Mouse (Mus musculus): ENCODE measurements around the gene Zdhhc6.

The Zdhhc6 gene

GRCm38 (mm10) chr19:55315452-55316108 is at the start of gene Zdhhc6:
Gene Zdhhc6, minus strand, starts transcription at chr19:55316032.
- DNase-seq (ENCODE audit: low spot score in 2 of 2), result peak; percentile 71 to 78

- no peak for DNase-seq (ENCODE audit: low spot score in 2 of 2)
These were observed 46.8 kb upstream of the Zdhhc6 start for GRCm38 (mm10) chr19:55362606-55363005.

GRCm38 (mm10) chr19:55350673-55351378 is 35.0 kb upstream of the Zdhhc6 start:
- no peak for DNase-seq (ENCODE audit: low spot score in 2 of 2)

- DNase-seq (ENCODE audit: low spot score in 2 of 2), result no peak
These were observed 32.4 kb upstream of the Zdhhc6 start for GRCm38 (mm10) chr19:55348187-55348586.

- DNase-seq (ENCODE audit: low spot score in 2 of 2), result no peak
These were observed 27.4 kb upstream of the Zdhhc6 start for GRCm38 (mm10) chr19:55343274-55343673.

GRCm38 (mm10) chr19:55342423-55342822 is 26.6 kb upstream of the Zdhhc6 start:
- DNase-seq (ENCODE audit: low spot score in 2 of 2), result no peak

GRCm38 (mm10) chr19:55341377-55341776 is 25.5 kb upstream of the Zdhhc6 start:
- DNase-seq (ENCODE audit: low spot score in 2 of 2), result no peak

GRCm38 (mm10) chr19:55340521-55340920 is 24.7 kb upstream of the Zdhhc6 start:
- no peak for DNase-seq (ENCODE audit: low spot score in 2 of 2)

GRCm38 (mm10) chr19:55337664-55338063 is 21.8 kb upstream of the Zdhhc6 start:
- DNase-seq (ENCODE audit: low spot score in 2 of 2), result no peak

GRCm38 (mm10) chr19:55337066-55337465 is 21.2 kb upstream of the Zdhhc6 start:
- no peak for DNase-seq (ENCODE audit: low spot score in 2 of 2)

GRCm38 (mm10) chr19:55336441-55336840 is 20.6 kb upstream of the Zdhhc6 start:
- DNase-seq (ENCODE audit: low spot score in 2 of 2), result no peak

GRCm38 (mm10) chr19:55335881-55336280 is 20.0 kb upstream of the Zdhhc6 start:
- DNase-seq (ENCODE audit: low spot score in 2 of 2), result no peak

- DNase-seq (ENCODE audit: low spot score in 2 of 2), result peak; percentile 45 to 53
These were observed 16.9 kb upstream of the Zdhhc6 start for GRCm38 (mm10) chr19:55332641-55333268.

- no peak for DNase-seq (ENCODE audit: low spot score in 2 of 2)
These were observed 15.9 kb upstream of the Zdhhc6 start for GRCm38 (mm10) chr19:55331776-55332175.

GRCm38 (mm10) chr19:55327510-55327909 is 11.7 kb upstream of the Zdhhc6 start:
- no peak for DNase-seq (ENCODE audit: low spot score in 2 of 2)

- no peak for DNase-seq (ENCODE audit: low spot score in 2 of 2)
These were observed 6.8 kb upstream of the Zdhhc6 start for GRCm38 (mm10) chr19:55322604-55323003.

- DNase-seq (ENCODE audit: low spot score in 2 of 2), result no peak
These were observed 3.7 kb upstream of the Zdhhc6 start for GRCm38 (mm10) chr19:55319521-55319920.

GRCm38 (mm10) chr19:55319036-55319435 is 3.2 kb upstream of the Zdhhc6 start:
- DNase-seq (ENCODE audit: low spot score in 2 of 2), result no peak

- DNase-seq (ENCODE audit: low spot score in 2 of 2), result no peak
These were observed 1.1 kb upstream of the Zdhhc6 start for GRCm38 (mm10) chr19:55316901-55317300.

- DNase-seq (ENCODE audit: low spot score in 2 of 2), result peak; percentile 77 to 82
These were observed 380 bp upstream of the Zdhhc6 start, which contains the start of gene Vti1a for GRCm38 (mm10) chr19:55316109-55316714. Gene Vti1a, plus strand, starts transcription at chr19:55316295.

GRCm38 (mm10) chr19:55313649-55314048 is 2.2 kb downstream of the Zdhhc6 start:
- no peak for DNase-seq (ENCODE audit: low spot score in 2 of 2)

- no peak for DNase-seq (ENCODE audit: low spot score in 2 of 2)
These were observed 4.0 kb downstream of the Zdhhc6 start for GRCm38 (mm10) chr19:55311874-55312273.
